Mouse (Mus musculus) embryo, embryonic 9.5 days (tissue): ENCODE data around the gene Zfp981.
"Not testable (repeated sequence)": the region's sequence is repeated elsewhere in the genome, so short reads cannot be mapped to it uniquely, and the experiment has no call there.

Experiments used
- DNase-seq: peaks from one replicate; pipeline ENCODE4 v3.0.0-alpha.2; 2017; ENCODE audit errors: extremely low spot score

The Zfp981 gene

GRCm38 (mm10) chr4:146501727-146502126, at the start of gene Zfp981:
TSS of gene Zfp981 (plus strand) at chr4:146502027.
- not testable (repeated sequence) for DNase-seq

- DNase-seq = not testable (repeated sequence)
Measured at GRCm38 (mm10) chr4:146452576-146452975, 49.3 kb upstream of the Zfp981 start.

GRCm38 (mm10) chr4:146454170-146454569, 47.7 kb upstream of the Zfp981 start:
- DNase-seq = not testable (repeated sequence)

GRCm38 (mm10) chr4:146454896-146455295, 46.9 kb upstream of the Zfp981 start:
- DNase-seq = no peak

GRCm38 (mm10) chr4:146455321-146455721, 46.5 kb upstream of the Zfp981 start:
- no peak for DNase-seq

GRCm38 (mm10) chr4:146456061-146456726, 45.6 kb upstream of the Zfp981 start:
- DNase-seq = no peak

- no peak for DNase-seq
Measured at GRCm38 (mm10) chr4:146457126-146457525, 44.7 kb upstream of the Zfp981 start.

GRCm38 (mm10) chr4:146457720-146458119, 44.1 kb upstream of the Zfp981 start:
- DNase-seq = no peak

GRCm38 (mm10) chr4:146459822-146460221, 42.0 kb upstream of the Zfp981 start:
- DNase-seq = not testable (repeated sequence)

GRCm38 (mm10) chr4:146460685-146461084, 41.1 kb upstream of the Zfp981 start:
- not testable (repeated sequence) for DNase-seq

- DNase-seq = not testable (repeated sequence)
Measured at GRCm38 (mm10) chr4:146463649-146464351, 38.0 kb upstream of the Zfp981 start.

GRCm38 (mm10) chr4:146469984-146470383, 31.8 kb upstream of the Zfp981 start:
- DNase-seq = not testable (repeated sequence)

GRCm38 (mm10) chr4:146474181-146474580, 27.6 kb upstream of the Zfp981 start:
- DNase-seq = not testable (repeated sequence)

GRCm38 (mm10) chr4:146474716-146475676, 26.8 kb upstream of the Zfp981 start:
- DNase-seq = not testable (repeated sequence)

- DNase-seq = not testable (repeated sequence)
Measured at GRCm38 (mm10) chr4:146476260-146476659, 25.6 kb upstream of the Zfp981 start.

GRCm38 (mm10) chr4:146476959-146477358, 24.9 kb upstream of the Zfp981 start:
- not testable (repeated sequence) for DNase-seq

GRCm38 (mm10) chr4:146480376-146481096, 21.3 kb upstream of the Zfp981 start:
- DNase-seq = not testable (repeated sequence)

GRCm38 (mm10) chr4:146482546-146482945, 19.3 kb upstream of the Zfp981 start:
- not testable (repeated sequence) for DNase-seq

- not testable (repeated sequence) for DNase-seq
Measured at GRCm38 (mm10) chr4:146483571-146484280, 18.1 kb upstream of the Zfp981 start.

GRCm38 (mm10) chr4:146484676-146485075, 17.2 kb upstream of the Zfp981 start:
- not testable (repeated sequence) for DNase-seq
